Mouse (Mus musculus) megakaryocyte, embryonic 14.5 days (primary cell): ENCODE measurements around the gene Exoc4. TPM values are rescaled to one million over a fixed set of nuclear protein-coding genes. Genes with fewer than 3 reads are reported as not detected.

Experiments used
- H3K27me3 ChIP-seq: replicated peaks from 2 replicates; pipeline ENCODE3; 2012; ENCODE audit warnings: inconsistent platforms
- H3K36me3 ChIP-seq: replicated peaks from 2 replicates; pipeline ENCODE3; 2012; ENCODE audit warnings: low read length, inconsistent platforms, mixed read lengths
- H3K4me1 ChIP-seq: 2 replicates; pipeline ENCODE4 v1.6.1; 2012; ENCODE audit warnings: inconsistent platforms
- H3K4me3 ChIP-seq: replicated peaks from 2 replicates; pipeline ENCODE3; 2012; ENCODE audit warnings: moderate library complexity, mild to moderate bottlenecking, inconsistent platforms
- H3K9me3 ChIP-seq: 2 replicates; pipeline ENCODE4 v1.6.1; 2012; ENCODE audit warnings: inconsistent platforms
- FLI1 ChIP-seq: IDR thresholded peaks from 2 replicates; pipeline ENCODE4 v1.6.1; 2012; ENCODE audit warnings: low read length, inconsistent platforms, mixed read lengths
- GATA1 ChIP-seq: IDR thresholded peaks from 3 replicates; pipeline ENCODE4 v1.6.1; 2012; ENCODE audit warnings: mixed read lengths, low read length, inconsistent platforms, borderline replicate concordance
- polyA plus RNA-seq: library from polyadenylated mRNA; stranded (reverse); fragments of >175 nt; gene quantifications from 2 replicates; pipeline ENCODE4 v1.2.3, GENCODE M21; 2012; ENCODE audit warnings: low replicate concordance; ENCODE audit not compliant: insufficient read depth

Exoc4 gene
- polyA plus RNA-seq, 1 experiment = 8.4 TPM

GRCm38 (mm10) chr6:33884141-33884683, 635.3 kb downstream of the Exoc4 start:
- peaks cover 44% of the 10 kb centered on the region for H3K4me1 ChIP-seq
- H3K27me3 ChIP-seq = no peaks in the 10 kb centered on the region
- no peak for TF ChIP-seq FLI1
- TF ChIP-seq GATA1 = no peak
- peaks cover 5% of the 10 kb centered on the region for H3K36me3 ChIP-seq
- H3K4me3 ChIP-seq = no peak overlapping the region
- no peaks in the 10 kb centered on the region for H3K9me3 ChIP-seq

GRCm38 (mm10) chr6:33886941-33887340, 638.1 kb downstream of the Exoc4 start:
- no peaks in the 10 kb centered on the region for H3K27me3 ChIP-seq
- peaks cover 3% of the 10 kb centered on the region for H3K36me3 ChIP-seq
- no peaks in the 10 kb centered on the region for H3K9me3 ChIP-seq
- TF ChIP-seq GATA1 (no peak), FLI1 (no peak)
- no peak overlapping the region for H3K4me3 ChIP-seq
- peaks cover 59% of the 10 kb centered on the region for H3K4me1 ChIP-seq

GRCm38 (mm10) chr6:33890926-33891325, 642.0 kb downstream of the Exoc4 start:
- Histone ChIP-seq H3K4me3 (no peak overlapping the region), H3K27me3 (no peaks in the 10 kb centered on the region), H3K4me1 (peaks cover 38% of the 10 kb centered on the region), H3K9me3 (no peaks in the 10 kb centered on the region), H3K36me3 (peaks cover 5% of the 10 kb centered on the region)
- TF ChIP-seq GATA1 (no peak), FLI1 (no peak)

GRCm38 (mm10) chr6:33892142-33892541, 643.3 kb downstream of the Exoc4 start:
- TF ChIP-seq FLI1 = no peak
- TF ChIP-seq GATA1 = no peak
- Histone ChIP-seq H3K27me3 (no peaks in the 10 kb centered on the region), H3K4me1 (peaks cover 33% of the 10 kb centered on the region), H3K4me3 (no peak overlapping the region), H3K9me3 (no peaks in the 10 kb centered on the region), H3K36me3 (peaks cover 11% of the 10 kb centered on the region)

- TF ChIP-seq GATA1 (no peak), FLI1 (no peak)
- Histone ChIP-seq H3K4me3 (no peak overlapping the region), H3K36me3 (peaks cover 6% of the 10 kb centered on the region)
These were observed 651.1 kb downstream of the Exoc4 start for GRCm38 (mm10) chr6:33899973-33900372.

GRCm38 (mm10) chr6:33900615-33901014, 651.7 kb downstream of the Exoc4 start:
- TF ChIP-seq FLI1 (no peak), GATA1 (no peak)
- H3K4me3 ChIP-seq = no peak overlapping the region
- no peaks in the 10 kb centered on the region for H3K27me3 ChIP-seq
- H3K4me1 ChIP-seq = peaks cover 27% of the 10 kb centered on the region
- no peaks in the 10 kb centered on the region for H3K9me3 ChIP-seq
- H3K36me3 ChIP-seq = peaks cover 6% of the 10 kb centered on the region

More at GRCm38 (mm10) chr6:33899973-33900372, 651.1 kb downstream of the Exoc4 start:
- H3K4me1 ChIP-seq = peaks cover 26% of the 10 kb centered on the region
- H3K27me3 ChIP-seq = no peaks in the 10 kb centered on the region
- H3K9me3 ChIP-seq = no peaks in the 10 kb centered on the region

- H3K36me3 ChIP-seq = no peaks in the 10 kb centered on the region
- no peak overlapping the region for H3K4me3 ChIP-seq
- no peaks in the 10 kb centered on the region for H3K9me3 ChIP-seq
- no peak for TF ChIP-seq FLI1
- TF ChIP-seq GATA1 = no peak
- H3K27me3 ChIP-seq = no peaks in the 10 kb centered on the region
- peaks cover 53% of the 10 kb centered on the region for H3K4me1 ChIP-seq
These were observed 656.2 kb downstream of the Exoc4 start for GRCm38 (mm10) chr6:33905099-33905498.

GRCm38 (mm10) chr6:33910671-33911070, 661.8 kb downstream of the Exoc4 start:
- peak overlapping the region; percentile 30 for H3K4me3 ChIP-seq
- H3K27me3 ChIP-seq = no peaks in the 10 kb centered on the region
- H3K36me3 ChIP-seq = peaks cover 36% of the 10 kb centered on the region
- H3K4me1 ChIP-seq = peaks cover 57% of the 10 kb centered on the region
- H3K9me3 ChIP-seq = peaks cover 3% of the 10 kb centered on the region; the same call in 1 of the 2 replicates
- TF ChIP-seq FLI1 = no peak
- no peak for TF ChIP-seq GATA1

- Histone ChIP-seq H3K4me1 (peaks cover 46% of the 10 kb centered on the region), H3K36me3 (peaks cover 58% of the 10 kb centered on the region)
These were observed 664.2 kb downstream of the Exoc4 start for GRCm38 (mm10) chr6:33913072-33913471.

GRCm38 (mm10) chr6:33913486-33913885, 664.6 kb downstream of the Exoc4 start:
- TF ChIP-seq FLI1 (no peak), GATA1 (no peak)
- Histone ChIP-seq H3K4me1 (peaks cover 42% of the 10 kb centered on the region), H3K36me3 (peaks cover 63% of the 10 kb centered on the region), H3K27me3 (no peaks in the 10 kb centered on the region), H3K9me3 (peaks cover 5% of the 10 kb centered on the region; the same call in 1 of the 2 replicates), H3K4me3 (no peak overlapping the region)

More at GRCm38 (mm10) chr6:33913072-33913471, 664.2 kb downstream of the Exoc4 start:
- H3K9me3 ChIP-seq = peaks cover 5% of the 10 kb centered on the region; the same call in 1 of the 2 replicates
- no peak overlapping the region for H3K4me3 ChIP-seq
- TF ChIP-seq FLI1 (no peak), GATA1 (no peak)
- H3K27me3 ChIP-seq = no peaks in the 10 kb centered on the region

GRCm38 (mm10) chr6:33913964-33914363, 665.1 kb downstream of the Exoc4 start:
- H3K36me3 ChIP-seq = peaks cover 67% of the 10 kb centered on the region
- H3K4me3 ChIP-seq = no peak overlapping the region
- no peaks in the 10 kb centered on the region for H3K27me3 ChIP-seq
- H3K9me3 ChIP-seq = peaks cover 5% of the 10 kb centered on the region; the same call in 1 of the 2 replicates
- TF ChIP-seq FLI1 (no peak), GATA1 (no peak)
- H3K4me1 ChIP-seq = peaks cover 37% of the 10 kb centered on the region

- Histone ChIP-seq H3K36me3 (peaks cover 58% of the 10 kb centered on the region), H3K9me3 (no peaks in the 10 kb centered on the region)
- no peak for TF ChIP-seq GATA1
- TF ChIP-seq FLI1 = no peak
These were observed 674.7 kb downstream of the Exoc4 start for GRCm38 (mm10) chr6:33923571-33923970.

More at GRCm38 (mm10) chr6:33923571-33923970, 674.7 kb downstream of the Exoc4 start:
- Histone ChIP-seq H3K4me1 (no peaks in the 10 kb centered on the region), H3K27me3 (no peaks in the 10 kb centered on the region), H3K4me3 (no peak overlapping the region)
